Mouse (Mus musculus) heart, embryonic 12.5 days (tissue): ENCODE data around the gene Gpx5. TPM values are rescaled to one million over a fixed set of nuclear protein-coding genes. Genes with fewer than 3 reads are reported as not detected.

ENCODE experiments used
- polyA plus RNA-seq: library from polyadenylated mRNA; unstranded; fragments of >200 nt; fragmentation: Nextera tagmentation; extraction: Ambion mirVana; gene quantifications from 2 replicates; pipeline ENCODE4 v1.2.1, GENCODE M21; 2016

Gpx5 gene
- polyA plus RNA-seq, 1 experiment from 2014 or later: not detected

Other genes with a start within 250 kb of the Gpx5 start
- not detected in 2 replicates for gene Olfr1370, start 217.8 kb downstream of the Gpx5 start, polyA plus RNA-seq
- not detected in 2 replicates for gene Olfr1369-ps1, start 181.2 kb downstream of the Gpx5 start, polyA plus RNA-seq
- gene Olfr263, start 163.1 kb downstream of the Gpx5 start, polyA plus RNA-seq: not detected in 2 replicates
- gene Olfr1368, start 146.9 kb downstream of the Gpx5 start, polyA plus RNA-seq: not detected in 2 replicates
- 98.2 and 103 TPM in 2 replicates for gene Trim27, start 113.3 kb downstream of the Gpx5 start, polyA plus RNA-seq
- not detected in 2 replicates for gene Gpx6, start 19.4 kb upstream of the Gpx5 start, polyA plus RNA-seq
- gene Olfr1367, start 54.2 kb upstream of the Gpx5 start, polyA plus RNA-seq: not detected in 2 replicates
- gene Zscan12, start 70.1 kb upstream of the Gpx5 start, polyA plus RNA-seq: 8.8 and 9.9 TPM in 2 replicates
- gene Zkscan3, start 110.0 kb upstream of the Gpx5 start, polyA plus RNA-seq: 71.2 and 72.6 TPM in 2 replicates
- gene Pgbd1, start 148.3 kb upstream of the Gpx5 start, polyA plus RNA-seq: 2.2 and 3.1 TPM in 2 replicates
- 26.8 and 28.1 TPM in 2 replicates for gene Zscan26, start 161.0 kb upstream of the Gpx5 start, polyA plus RNA-seq
- 2.3 and 2.4 TPM in 2 replicates for gene Nkapl, start 175.8 kb upstream of the Gpx5 start, polyA plus RNA-seq
- 1.7 and 2.1 TPM in 2 replicates for gene Zkscan4, start 186.2 kb upstream of the Gpx5 start, polyA plus RNA-seq
- gene Gm10065, start 186.7 kb upstream of the Gpx5 start, polyA plus RNA-seq: not detected in 2 replicates
- gene AK157302, start 202.5 kb upstream of the Gpx5 start, polyA plus RNA-seq: 0.24 and 0.33 TPM in 2 replicates
- gene Gm11273, start 208.7 kb upstream of the Gpx5 start, polyA plus RNA-seq: 6.4 and 10.3 TPM in 2 replicates
- 6.6 and 6.8 TPM in 2 replicates for gene Zkscan8, start 238.4 kb upstream of the Gpx5 start, polyA plus RNA-seq